Mouse (Mus musculus) spleen, postnatal 10 days (tissue): Measurements from ENCODE around the gene 1700015G11Rik.

ENCODE experiments used
- DNase-seq, 2 experiments: peaks; one replicate each; pipeline ENCODE4 v3.0.0; 2021 to 2022; ENCODE audit warnings: low spot score in 2 of 2

1700015G11Rik gene

DNA sequence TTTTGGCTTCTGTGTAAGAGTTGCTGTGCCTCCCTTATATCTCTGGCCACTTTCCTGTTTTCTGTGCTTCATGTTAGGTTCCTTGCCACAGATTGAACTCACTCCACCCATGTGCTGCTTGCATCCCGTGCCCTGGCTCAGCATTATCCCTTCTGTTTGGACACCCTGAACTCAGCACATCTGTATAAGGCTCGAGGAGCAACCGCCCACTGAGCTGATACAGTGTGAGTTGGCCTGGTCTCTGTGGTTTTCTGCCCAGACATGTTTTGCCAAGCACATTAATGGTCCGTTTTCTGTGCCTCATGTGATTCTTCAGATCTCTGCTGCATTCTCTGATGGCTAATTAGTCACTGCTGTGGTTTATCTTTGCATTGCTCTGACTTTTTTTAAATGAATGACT, 47.9 kb downstream of the 1700015G11Rik start:
- DNase-seq = no peak

DNA sequence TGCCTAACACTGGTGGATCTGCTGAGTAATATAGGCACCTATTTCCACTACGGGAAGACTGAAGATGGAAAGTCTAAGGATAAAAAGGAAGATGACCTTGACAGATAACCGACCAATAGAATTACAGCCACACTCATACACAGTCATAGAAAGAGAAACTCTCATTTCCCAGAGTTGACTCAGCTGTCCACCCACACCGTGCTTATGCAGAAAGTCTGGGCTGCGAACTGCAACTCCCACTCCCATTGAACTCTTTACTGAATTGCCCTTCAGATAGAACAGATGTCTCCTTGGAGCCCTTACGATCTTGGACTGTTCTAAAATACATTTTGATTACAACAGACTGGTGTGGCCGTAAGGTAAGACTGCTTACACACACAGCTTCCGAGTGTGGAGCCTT, 50.8 kb downstream of the 1700015G11Rik start:
- DNase-seq = no peak

DNA sequence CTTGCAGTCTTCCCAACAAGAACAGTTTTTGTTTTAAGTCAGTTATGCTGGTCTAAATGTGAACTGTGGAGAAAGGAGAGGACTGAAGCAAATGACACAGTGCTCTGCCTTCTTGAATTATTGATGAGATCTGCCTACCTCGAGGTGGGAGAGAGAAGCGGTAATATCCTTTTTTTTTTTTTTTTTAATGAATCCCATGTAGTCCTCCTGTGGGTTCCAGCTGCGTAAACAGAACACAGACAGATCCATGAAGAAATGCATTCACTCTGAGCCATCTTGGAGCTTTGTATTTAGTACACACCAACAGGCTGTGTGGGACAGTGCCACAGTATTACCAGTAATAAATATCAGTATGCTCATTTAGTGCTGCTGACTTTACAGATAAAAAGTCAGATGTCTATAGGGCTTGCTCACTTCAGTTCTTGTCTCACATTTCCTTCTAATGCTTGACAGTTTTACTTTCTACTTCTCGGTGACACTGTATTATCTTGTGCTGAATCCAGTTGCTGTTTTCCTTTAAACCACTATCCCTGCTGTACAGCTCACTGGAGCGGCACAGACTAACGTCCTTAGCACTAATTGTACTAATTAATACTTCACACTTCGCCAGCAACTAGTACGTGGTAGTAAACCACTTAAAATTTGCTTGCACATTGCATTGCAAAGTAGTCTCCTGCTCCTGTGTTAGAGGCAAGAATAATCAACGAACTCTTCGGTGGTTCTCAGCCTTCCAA, 53.1 kb downstream of the 1700015G11Rik start:
- no peak for DNase-seq
